Mouse (Mus musculus) MEL (cell line): Measurements from ENCODE around the gene Trpc4. TPM values are rescaled to one million over a fixed set of nuclear protein-coding genes. Genes with fewer than 3 reads are reported as not detected.

Source experiments
- DNase-seq: peaks from one replicate; pipeline ENCODE4 v3.0.0; 2011; ENCODE audit warnings: low read depth, low spot score
- H3K27ac ChIP-seq: 2 replicates; pipeline ENCODE4 v1.5.1; 2012; ENCODE audit warnings: low read depth, mild to moderate bottlenecking, control low read depth, low read length, moderate library complexity; ENCODE audit not compliant: control insufficient read depth
- H3K27me3 ChIP-seq, 2 experiments: fragments of 150-350 bp in 1 of 2; sonication (generic) in 1 of 2; 2 replicates each; pipeline ENCODE4 v1.6.1; 2012; ENCODE audit warnings: low read length in 2 of 2, mild to moderate bottlenecking in 2 of 2, improper control_type of control experiment in 1 of 2, moderate library complexity in 1 of 2; ENCODE audit not compliant: insufficient read depth in 2 of 2, control insufficient read depth in 1 of 2
- H3K36me3 ChIP-seq, 2 experiments: 2 replicates each; pipeline ENCODE4 v1.6.1; 2012 to 2014; ENCODE audit warnings: low read length in 2 of 2, improper control_type of control experiment in 1 of 2, inconsistent platforms in 1 of 2, mild to moderate bottlenecking in 1 of 2; ENCODE audit not compliant: insufficient read depth in 2 of 2, control insufficient read depth in 1 of 2
- H3K4me1 ChIP-seq, 2 experiments: fragments of 150-350 bp in 1 of 2; sonication (generic) in 1 of 2; 2 replicates each; pipeline ENCODE4 v1.6.1; 2012; ENCODE audit warnings: low read length in 2 of 2, improper control_type of control experiment in 1 of 2, mild to moderate bottlenecking in 1 of 2; ENCODE audit not compliant: insufficient read depth in 2 of 2, control insufficient read depth in 1 of 2
- H3K4me3 ChIP-seq, 2 experiments: fragments of 150-350 bp in 1 of 2; sonication (generic) in 1 of 2; 2 replicates each; pipeline ENCODE4 v1.5.1; 2012; ENCODE audit warnings: low read depth in 2 of 2, low read length in 2 of 2, mild to moderate bottlenecking in 2 of 2, moderate library complexity in 2 of 2, control low read depth in 1 of 2, improper control_type of control experiment in 1 of 2; ENCODE audit not compliant: control insufficient read depth in 1 of 2, insufficient read depth in 1 of 2
- H3K79me2 ChIP-seq: 2 replicates; pipeline ENCODE4 v1.6.1; 2012; ENCODE audit warnings: mild to moderate bottlenecking, low read length, moderate library complexity; ENCODE audit not compliant: control insufficient read depth, poor library complexity, insufficient read depth
- H3K9ac ChIP-seq: 2 replicates; pipeline ENCODE4 v1.6.1; 2012; ENCODE audit warnings: low read depth, mild to moderate bottlenecking, control low read depth, low read length, moderate library complexity; ENCODE audit not compliant: control insufficient read depth, poor library complexity, severe bottlenecking
- H3K9me3 ChIP-seq: fragments of 150-350 bp; sonication (generic); replicated peaks from 2 replicates; pipeline ENCODE4 v1.6.1; 2012; ENCODE audit warnings: mild to moderate bottlenecking, low read length, improper control_type of control experiment, moderate library complexity; ENCODE audit not compliant: insufficient read depth
- CHD2 ChIP-seq: IDR thresholded peaks from 2 replicates; pipeline ENCODE4 v1.6.1; 2011; ENCODE audit warnings: low read length, improper control_type of control experiment
- CTCF ChIP-seq, 3 experiments: IDR thresholded peaks in 2 of 3; conservative IDR thresholded peaks in 1 of 3; 2 replicates each; pipeline ENCODE4 v1.5.1; 2011 to 2012; ENCODE audit warnings: low read length in 3 of 3, low read depth in 2 of 3, mild to moderate bottlenecking in 2 of 3, improper control_type of control experiment in 1 of 3, inconsistent platforms in 1 of 3, mixed read lengths in 1 of 3, moderate library complexity in 1 of 3; ENCODE audit not compliant: control insufficient read depth in 1 of 3, insufficient read depth in 1 of 3, poor library complexity in 1 of 3, severe bottlenecking in 1 of 3
- GABPA ChIP-seq: IDR thresholded peaks from 2 replicates; pipeline ENCODE4 v1.6.1; 2012; ENCODE audit warnings: low read depth, mild to moderate bottlenecking, inconsistent platforms, low read length, improper control_type of control experiment, moderate library complexity
- JUND ChIP-seq: IDR thresholded peaks from 2 replicates; pipeline ENCODE4 v1.6.1; 2011; ENCODE audit warnings: low read depth, mild to moderate bottlenecking, improper control_type of control experiment, low read length
- KAT2A ChIP-seq: conservative IDR thresholded peaks from 2 replicates; pipeline ENCODE4 v1.6.1; 2012; ENCODE audit warnings: low read depth, low read length, improper control_type of control experiment, inconsistent platforms
- MAFK ChIP-seq: IDR thresholded peaks from 2 replicates; pipeline ENCODE4 v1.6.1; 2011; ENCODE audit warnings: low read depth, mild to moderate bottlenecking, low read length, improper control_type of control experiment, borderline replicate concordance
- MAX ChIP-seq: IDR thresholded peaks from 2 replicates; pipeline ENCODE4 v1.6.1; 2011; ENCODE audit warnings: low read length, improper control_type of control experiment
- MEF2A ChIP-seq: IDR thresholded peaks from 2 replicates; pipeline ENCODE4 v1.6.1; 2014; ENCODE audit warnings: low read depth, mild to moderate bottlenecking, inconsistent platforms, low read length, improper control_type of control experiment; ENCODE audit not compliant: poor library complexity, insufficient replicate concordance, severe bottlenecking; ENCODE audit errors: extremely low read depth
- MYC ChIP-seq: IDR thresholded peaks from 2 replicates; pipeline ENCODE4 v1.6.1; 2011; ENCODE audit warnings: low read depth, mild to moderate bottlenecking, low read length, improper control_type of control experiment, moderate library complexity
- NELFE ChIP-seq: IDR thresholded peaks from 2 replicates; pipeline ENCODE4 v1.6.1; 2011; ENCODE audit warnings: low read depth, low read length, improper control_type of control experiment
- NRF1 ChIP-seq: IDR thresholded peaks from 2 replicates; pipeline ENCODE4 v1.6.1; 2014; ENCODE audit warnings: low read depth, mild to moderate bottlenecking, inconsistent platforms, low read length, improper control_type of control experiment, moderate library complexity; ENCODE audit not compliant: poor library complexity, insufficient read depth, severe bottlenecking
- POLR2A ChIP-seq, 2 experiments: IDR thresholded peaks; 2 replicates each; pipeline ENCODE4 v1.6.1; 2011 to 2012; ENCODE audit warnings: low read length in 2 of 2, mild to moderate bottlenecking in 2 of 2, control low read depth in 1 of 2, improper control_type of control experiment in 1 of 2, low read depth in 1 of 2, moderate library complexity in 1 of 2; ENCODE audit not compliant: control insufficient read depth in 1 of 2, insufficient read depth in 1 of 2, poor library complexity in 1 of 2
- POLR2AphosphoS5 ChIP-seq: IDR thresholded peaks from 2 replicates; pipeline ENCODE4 v1.6.1; 2012; ENCODE audit warnings: low read depth, borderline replicate concordance, mild to moderate bottlenecking, inconsistent platforms, low read length, moderate library complexity, mixed read lengths
- RAD21 ChIP-seq: IDR thresholded peaks from 2 replicates; pipeline ENCODE4 v1.6.1; 2011; ENCODE audit warnings: mild to moderate bottlenecking, low read depth, low read length, improper control_type of control experiment
- SIN3A ChIP-seq: IDR thresholded peaks from 2 replicates; pipeline ENCODE4 v1.6.1; 2012; ENCODE audit warnings: low read length, improper control_type of control experiment, inconsistent platforms
- SMC3 ChIP-seq: IDR thresholded peaks from 2 replicates; pipeline ENCODE4 v1.6.1; 2011; ENCODE audit warnings: low read depth, low read length, improper control_type of control experiment
- TBP ChIP-seq: IDR thresholded peaks from 2 replicates; pipeline ENCODE4 v1.8.0; 2011; ENCODE audit warnings: low read depth, low read length, improper control_type of control experiment
- UBTF ChIP-seq: IDR thresholded peaks from 2 replicates; pipeline ENCODE4 v1.6.1; 2012; ENCODE audit warnings: low read depth, mild to moderate bottlenecking, inconsistent platforms, low read length, improper control_type of control experiment, moderate library complexity, borderline replicate concordance; ENCODE audit not compliant: insufficient read depth
- USF2 ChIP-seq, 2 experiments: IDR thresholded peaks; 2 replicates each; pipeline ENCODE4 v1.6.1; 2011 to 2012; ENCODE audit warnings: improper control_type of control experiment in 2 of 2, low read length in 2 of 2, borderline replicate concordance in 1 of 2, inconsistent platforms in 1 of 2, low read depth in 1 of 2, mild to moderate bottlenecking in 1 of 2; ENCODE audit not compliant: insufficient read depth in 1 of 2
- ZC3H11A ChIP-seq: IDR thresholded peaks from 2 replicates; pipeline ENCODE4 v1.6.1; 2012; ENCODE audit warnings: low read depth, mild to moderate bottlenecking, inconsistent platforms, low read length, improper control_type of control experiment
- ZKSCAN1 ChIP-seq: IDR thresholded peaks from 2 replicates; pipeline ENCODE4 v1.6.1; 2012; ENCODE audit warnings: low read depth, mild to moderate bottlenecking, inconsistent platforms, low read length, improper control_type of control experiment, moderate library complexity
- polyA plus RNA-seq, 2 experiments: library from polyadenylated mRNA; stranded (reverse) in 1 of 2; unstranded in 1 of 2; fragments of >175 nt in 1 of 2; fragments of >200 nt in 1 of 2; gene quantifications; 2 replicates each; pipeline versions ENCODE4 v1.2.1 to v1.2.4; 2012; ENCODE audit warnings: low replicate concordance in 2 of 2, low read depth in 1 of 2; ENCODE audit not compliant: insufficient read length in 2 of 2, insufficient read depth in 1 of 2, missing spikeins in 1 of 2
- total RNA-seq: library from RNA; depleted of rRNA; stranded (reverse); fragments of 300-350 nt; gene quantifications from 2 replicates; pipeline ENCODE4 v1.2.3, GENCODE M21; 2012

The Trpc4 gene
- total and polyA plus RNA-seq, 3 experiments, result not detected

GRCm38 (mm10) chr3:54228463-54228862 is 72.6 kb downstream of the Trpc4 start:
- Histone ChIP-seq H3K27me3 (no peaks in the 10 kb centered on the region), H3K4me1 (no peaks in the 10 kb centered on the region), H3K9me3 (no peaks in the 10 kb centered on the region), H3K4me3 (no peak overlapping the region), H3K36me3 (no peaks in the 10 kb centered on the region), H3K9ac (no peak overlapping the region), H3K27ac (no peak overlapping the region), H3K79me2 (no peaks in the 10 kb centered on the region)
- TF ChIP-seq MYC (no peak), POLR2A (IDR thresholded peaks at IDR 0.05; ENCODE audit: control insufficient read depth in 1 of 2, insufficient read depth in 1 of 2, low read depth in 1 of 2, low read length in 2 of 2, poor library complexity in 1 of 2) (no peak), SIN3A (no peak), CTCF (IDR thresholded peaks at IDR 0.05 in 2 of 3, conservative IDR thresholded peaks at IDR 0.05 in 1 of 3; ENCODE audit: control insufficient read depth in 1 of 3, insufficient read depth in 1 of 3, low read depth in 2 of 3, low read length in 3 of 3, poor library complexity in 1 of 3, severe bottlenecking in 1 of 3) (no peak), UBTF (no peak), MAFK (no peak), NELFE (no peak), TBP (no peak)
- DNase-seq, result no peak

DNA sequence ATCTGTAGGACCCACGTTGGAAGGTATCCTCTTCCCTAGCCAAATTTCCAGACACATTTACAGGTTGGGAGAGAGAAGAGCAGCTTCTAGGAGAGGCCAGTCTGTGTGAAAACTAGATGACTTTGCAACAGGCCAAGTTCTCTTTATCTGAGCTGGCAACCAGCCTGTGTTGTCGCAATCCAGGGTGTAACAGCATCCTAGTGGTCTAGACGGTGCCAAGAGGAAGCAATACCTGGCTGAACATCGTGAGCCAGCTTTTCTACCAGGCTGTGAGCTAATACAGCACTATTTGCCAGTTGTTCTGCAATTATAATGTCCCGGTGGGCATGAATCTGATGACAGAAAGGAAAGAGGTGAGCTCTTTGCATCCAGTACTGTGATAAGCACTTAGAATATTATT is 83.1 kb downstream of the Trpc4 start:
- H3K4me3 ChIP-seq, result no peak overlapping the region
- no peaks in the 10 kb centered on the region for H3K9me3 ChIP-seq
- no peaks in the 10 kb centered on the region for H3K79me2 ChIP-seq
- no peak overlapping the region for H3K27ac ChIP-seq
- H3K27me3 ChIP-seq, result no peaks in the 10 kb centered on the region
- no peak for DNase-seq
- H3K36me3 ChIP-seq, result no peaks in the 10 kb centered on the region
- no peak for TF ChIP-seq USF2 (IDR thresholded peaks at IDR 0.05; ENCODE audit: borderline replicate concordance in 1 of 2, insufficient read depth in 1 of 2, low read depth in 1 of 2, low read length in 2 of 2)
- no peak for TF ChIP-seq KAT2A
- no peak for TF ChIP-seq CHD2
- no peak for TF ChIP-seq NRF1
- no peak for TF ChIP-seq POLR2AphosphoS5
- TF ChIP-seq ZC3H11A, result no peak
- no peak for TF ChIP-seq SMC3
- TF ChIP-seq GABPA, result no peak
- TF ChIP-seq JUND, result no peak
- TF ChIP-seq MEF2A, result no peak
- TF ChIP-seq MAX, result no peak
- TF ChIP-seq ZKSCAN1, result no peak
- TF ChIP-seq RAD21, result no peak
- TF ChIP-seq SIN3A, result no peak
- no peak overlapping the region for H3K9ac ChIP-seq
- no peaks in the 10 kb centered on the region for H3K4me1 ChIP-seq
